Mouse (Mus musculus) brown adipose tissue, adult 24 weeks (tissue): Measurements from ENCODE around the gene Reep6. TPM values are rescaled to one million over a fixed set of nuclear protein-coding genes. Genes with fewer than 3 reads are reported as not detected.
A peak's percentile ranks its signal among the peaks of the same experiment; 100 is the strongest.
"Not testable (repeated sequence)": the region's sequence is repeated elsewhere in the genome, so short reads cannot be mapped to it uniquely, and the experiment has no call there.

Experiments used
- H3K27ac ChIP-seq: fragments of 200-500 bp; replicated peaks from 2 replicates; pipeline ENCODE4 v1.5.1; 2012; ENCODE audit warnings: low read depth, mild to moderate bottlenecking, low read length
- H3K4me1 ChIP-seq: fragments of 200-500 bp; 2 replicates; pipeline ENCODE4 v1.6.1; 2012; ENCODE audit warnings: low read length, mixed read lengths; ENCODE audit not compliant: control insufficient read depth, insufficient read depth, insufficient read length
- H3K4me3 ChIP-seq: fragments of 200-500 bp; 2 replicates; pipeline ENCODE4 v1.5.1; 2012; ENCODE audit warnings: low read depth, mild to moderate bottlenecking, low read length, moderate library complexity; ENCODE audit not compliant: insufficient read depth
- polyA plus RNA-seq: library from polyadenylated mRNA; stranded (reverse); fragments of >200 nt; gene quantifications from 2 replicates; pipeline ENCODE4 v1.2.4, GENCODE M21; 2012; ENCODE audit not compliant: missing spikeins, insufficient read depth, insufficient read length

Reep6 gene
- polyA plus RNA-seq, 1 experiment: 17.7 TPM

GRCm38 (mm10) chr10:80331636-80332524 is 2.1 kb downstream of the Reep6 start:
- H3K27ac ChIP-seq: no peak overlapping the region
- H3K4me1 ChIP-seq: peaks cover 3% of the 10 kb centered on the region
- no peak overlapping the region for H3K4me3 ChIP-seq

DNA sequence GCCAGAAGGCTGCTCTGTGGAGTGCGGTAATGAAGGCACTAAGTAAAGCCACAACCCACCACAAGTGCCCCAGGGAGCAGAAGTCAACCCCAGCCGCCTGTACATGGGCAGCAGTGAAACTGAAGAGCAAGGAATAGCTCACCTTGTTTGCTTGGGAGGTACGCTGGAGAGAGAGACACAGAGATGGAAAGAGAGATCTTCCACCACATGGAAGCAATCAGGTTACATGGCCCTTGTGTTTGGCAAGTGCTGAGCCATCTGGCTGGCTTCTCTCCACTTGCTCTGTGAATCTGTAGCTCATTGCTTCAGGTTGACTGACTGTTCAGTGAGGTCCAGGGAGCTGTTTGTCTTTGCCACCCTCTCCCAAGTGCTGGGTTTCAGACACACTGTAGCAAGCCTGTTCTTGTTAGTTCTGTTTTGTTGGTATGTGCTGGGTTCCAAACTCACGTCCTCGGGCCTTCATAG is 2.8 kb downstream of the Reep6 start:
- no peak overlapping the region; the same call in 1 of the 2 replicates for H3K27ac ChIP-seq
- peaks cover 3% of the 10 kb centered on the region for H3K4me1 ChIP-seq
- no peak overlapping the region for H3K4me3 ChIP-seq

DNA sequence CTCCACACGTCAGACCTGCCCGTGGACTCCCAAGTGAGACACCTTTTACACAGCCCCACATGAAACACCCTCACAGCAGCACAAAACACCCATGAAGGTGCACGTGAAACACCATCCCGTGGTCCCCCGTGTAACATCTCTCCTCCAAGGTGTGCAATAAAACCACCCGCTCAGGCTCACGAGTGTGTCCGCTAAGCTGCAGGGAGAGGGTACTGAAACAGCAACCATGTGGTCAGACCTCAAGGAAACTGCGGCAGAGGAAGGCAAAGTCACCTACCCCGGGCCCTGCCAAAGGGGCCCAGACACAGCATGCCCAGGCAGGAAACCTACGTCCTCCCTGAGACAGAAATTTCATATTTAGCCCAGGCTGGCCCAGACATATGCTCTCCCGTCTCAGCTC is 6.5 kb downstream of the Reep6 start:
- no peak overlapping the region for H3K4me3 ChIP-seq
- H3K4me1 ChIP-seq: peaks cover 3% of the 10 kb centered on the region; the same call in 1 of the 2 replicates
- no peak overlapping the region for H3K27ac ChIP-seq

- Histone ChIP-seq H3K4me3 (no peak overlapping the region), H3K27ac (no peak overlapping the region), H3K4me1 (no peaks in the 10 kb centered on the region)
Measured at GRCm38 (mm10) chr10:80339941-80340750, 10.4 kb downstream of the Reep6 start.

DNA sequence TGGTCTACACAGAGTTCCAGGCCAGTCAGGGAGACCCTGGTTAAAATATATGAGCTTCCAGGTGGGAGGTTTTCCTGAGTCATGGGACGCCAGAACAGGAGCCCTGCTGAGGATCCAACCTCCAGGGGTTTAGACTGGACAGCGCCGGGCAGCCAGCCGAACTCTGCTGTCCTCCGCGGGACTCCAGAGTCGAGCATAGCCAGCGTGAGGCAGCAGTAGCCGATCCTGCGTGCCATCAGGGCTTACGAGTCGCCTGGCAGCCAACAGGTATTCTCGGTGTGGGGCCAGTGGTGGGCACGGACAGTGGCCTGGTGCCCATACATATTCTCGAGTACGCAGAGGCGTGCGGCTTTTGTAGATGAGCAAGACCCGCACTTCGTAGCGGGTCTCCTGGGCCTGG is 11.3 kb downstream of the Reep6 start:
- H3K4me1 ChIP-seq: no peaks in the 10 kb centered on the region
- no peak overlapping the region for H3K27ac ChIP-seq
- H3K4me3 ChIP-seq: no peak overlapping the region

GRCm38 (mm10) chr10:80341491-80342304 is 11.9 kb downstream of the Reep6 start:
- Histone ChIP-seq H3K4me3 (no peak overlapping the region), H3K4me1 (no peaks in the 10 kb centered on the region), H3K27ac (no peak overlapping the region)

- Histone ChIP-seq H3K4me3 (peak overlapping the region; percentile 12), H3K27ac (no peak overlapping the region), H3K4me1 (no peaks in the 10 kb centered on the region)
Measured at GRCm38 (mm10) chr10:80342305-80342748, 12.6 kb downstream of the Reep6 start.

GRCm38 (mm10) chr10:80342749-80343424 is 13.1 kb downstream of the Reep6 start:
- Histone ChIP-seq H3K4me1 (no peaks in the 10 kb centered on the region), H3K4me3 (peak overlapping the region; percentile 32), H3K27ac (no peak overlapping the region)

- no peaks in the 10 kb centered on the region; the same call in 1 of the 2 replicates for H3K4me1 ChIP-seq
- no peak overlapping the region for H3K27ac ChIP-seq
- no peak overlapping the region for H3K4me3 ChIP-seq
Measured at GRCm38 (mm10) chr10:80343425-80343895, 13.7 kb downstream of the Reep6 start.

GRCm38 (mm10) chr10:80344131-80344661 is 14.4 kb downstream of the Reep6 start:
- H3K27ac ChIP-seq: no peak overlapping the region
- no peak overlapping the region for H3K4me3 ChIP-seq

DNA sequence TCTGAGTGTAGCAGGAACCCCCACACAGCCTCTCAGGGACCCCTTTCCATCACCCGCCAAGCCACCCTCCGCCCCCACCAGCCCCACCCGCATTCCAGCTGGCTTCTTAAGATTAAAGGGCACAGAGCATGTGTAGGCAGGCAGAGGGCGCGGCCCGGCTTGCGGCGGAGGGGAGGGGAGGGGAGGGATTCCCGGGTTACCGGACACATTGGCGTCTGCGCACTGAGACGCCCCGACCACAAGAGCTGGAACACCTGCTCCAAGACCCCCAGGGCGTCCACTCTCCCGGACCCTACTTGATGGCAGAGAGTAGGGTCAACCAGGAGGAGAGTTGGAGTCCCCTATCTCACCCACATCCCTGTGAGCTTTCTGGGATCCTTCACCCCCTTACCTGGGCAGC is 15.4 kb downstream of the Reep6 start:
- Histone ChIP-seq H3K27ac (no peak overlapping the region), H3K4me1 (no peaks in the 10 kb centered on the region; the same call in 1 of the 2 replicates), H3K4me3 (no peak overlapping the region)

More at GRCm38 (mm10) chr10:80344131-80344661, 14.4 kb downstream of the Reep6 start:
- no peaks in the 10 kb centered on the region; the same call in 1 of the 2 replicates for H3K4me1 ChIP-seq

DNA sequence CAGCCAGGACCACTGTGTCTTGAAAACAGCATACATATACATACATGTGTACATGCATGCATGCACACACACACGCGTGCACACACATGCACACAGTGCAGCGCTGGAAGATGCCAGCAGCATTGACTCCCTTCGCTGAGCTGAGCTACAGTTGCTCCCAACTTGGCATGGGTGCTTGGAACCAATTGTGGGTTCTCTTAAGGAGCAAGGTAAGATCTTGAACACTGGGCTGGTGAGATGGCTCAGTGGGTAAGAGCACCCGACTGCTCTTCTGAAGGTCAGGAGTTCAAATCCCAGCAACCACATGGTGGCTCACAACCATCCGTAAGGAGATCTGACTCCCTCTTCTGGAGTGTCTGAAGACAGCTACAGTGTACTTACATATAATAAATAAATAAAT is 16.2 kb downstream of the Reep6 start:
- H3K27ac ChIP-seq, H3K4me1 ChIP-seq, H3K4me3 ChIP-seq: not testable (repeated sequence)

DNA sequence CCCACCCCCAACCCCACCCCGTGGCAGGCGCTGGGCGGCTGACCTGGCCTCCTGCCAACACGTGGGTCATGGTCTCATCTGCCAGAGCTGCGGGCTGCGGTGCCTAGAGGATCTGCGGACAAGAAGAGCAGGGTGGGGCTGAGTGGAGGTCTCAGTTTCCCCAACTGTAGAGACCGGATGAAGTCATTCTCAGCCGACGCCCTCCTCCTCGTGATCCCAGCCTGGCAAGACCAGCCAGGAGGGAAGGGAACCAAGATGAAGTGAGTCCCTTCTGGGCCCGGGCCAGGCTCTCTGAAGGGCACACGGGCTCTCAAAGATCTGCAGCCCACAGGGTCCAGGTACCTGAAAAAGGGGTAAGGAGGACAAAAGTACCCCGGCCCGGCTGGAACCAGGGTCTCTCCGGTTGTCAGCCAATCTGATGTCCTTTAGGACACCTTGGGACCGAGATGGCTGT is 17.8 kb downstream of the Reep6 start:
- Histone ChIP-seq H3K4me1 (no peaks in the 10 kb centered on the region; the same call in 1 of the 2 replicates), H3K4me3 (peak overlapping the region; percentile 73), H3K27ac (peak overlapping the region; percentile 23; the same call in 1 of the 2 replicates)
